Mouse (Mus musculus): ENCODE data around the gene Kansl3. TPM values are rescaled to one million over a fixed set of nuclear protein-coding genes. Genes with fewer than 3 reads are reported as not detected.

The Kansl3 gene
- total and polyA plus RNA-seq, 3 experiments: 35.4 to 52.8 (median 49.7) TPM

DNA sequence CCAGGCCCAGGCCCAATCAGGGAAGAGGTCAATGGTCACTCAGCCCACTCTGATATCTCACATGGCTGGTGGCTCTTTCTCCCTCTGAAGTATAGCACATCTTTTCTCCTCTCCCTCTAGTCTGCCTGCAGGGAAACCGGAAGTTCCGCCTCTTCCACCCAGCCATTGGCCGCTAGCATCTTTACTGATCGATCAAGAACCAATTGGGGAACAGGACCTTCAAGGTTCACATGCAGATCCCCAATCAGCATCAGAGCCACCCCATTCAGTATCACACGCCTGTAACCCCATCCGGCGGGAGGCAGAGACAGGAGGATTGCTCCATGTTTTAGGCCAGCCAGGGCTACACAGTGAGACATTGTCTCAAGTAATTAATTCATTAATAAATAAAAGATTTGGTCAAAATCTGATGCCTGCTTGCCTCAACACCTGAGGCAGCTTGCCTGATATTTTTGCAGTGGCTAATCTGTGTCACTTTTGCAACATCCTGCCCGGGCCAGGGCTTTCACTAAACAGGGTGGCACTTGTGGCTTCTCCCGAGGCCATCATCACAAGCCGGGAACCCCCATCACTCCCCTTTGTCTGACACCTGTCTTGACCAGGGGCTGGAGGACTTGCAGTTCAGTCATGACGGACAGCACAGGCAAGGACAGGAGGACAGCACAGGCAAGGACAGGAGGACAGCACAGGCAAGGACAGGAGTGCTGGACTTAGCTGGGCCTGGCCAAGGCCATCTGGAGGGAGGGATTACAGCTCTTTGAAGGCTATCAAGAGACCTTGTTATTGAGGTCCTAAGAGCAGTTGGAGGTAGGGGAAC is 53.8 kb downstream of the Kansl3 start:
- peaks cover 1% of the 10 kb centered on the region for H3K4me1 ChIP-seq (ENCODE audit: control insufficient read depth, insufficient read depth, low read length)
- 86% methylated on average over 11 of the region's 11 CpGs for WGBS
- intact Hi-C loops (cut with DNase I): no loop called here
- no peak overlapping the region for H3K27ac ChIP-seq
- DNase-seq: no peak
- H3K36me3 ChIP-seq (ENCODE audit: control insufficient read depth, insufficient read depth, low read length): no peaks in the 10 kb centered on the region
- H3K9ac ChIP-seq (ENCODE audit: low read depth, low read length): no peak overlapping the region
- H3K79me2 ChIP-seq (replicated peaks; ENCODE audit: control insufficient read depth, insufficient read depth, low read length): no peaks in the 10 kb centered on the region
- H3K4me3 ChIP-seq: no peak overlapping the region
- no peaks in the 10 kb centered on the region for H3K27me3 ChIP-seq (ENCODE audit: control insufficient read depth, insufficient read depth, low read length)
- no peak for TF ChIP-seq EP300 (IDR thresholded peaks at IDR 0.05; ENCODE audit: insufficient read depth, low read depth, low read length)
- no peak for TF ChIP-seq CTCF (IDR thresholded peaks at IDR 0.05)
- no peak for TF ChIP-seq POLR2A (IDR thresholded peaks at IDR 0.05; ENCODE audit: insufficient read depth, low read depth, low read length)

DNA sequence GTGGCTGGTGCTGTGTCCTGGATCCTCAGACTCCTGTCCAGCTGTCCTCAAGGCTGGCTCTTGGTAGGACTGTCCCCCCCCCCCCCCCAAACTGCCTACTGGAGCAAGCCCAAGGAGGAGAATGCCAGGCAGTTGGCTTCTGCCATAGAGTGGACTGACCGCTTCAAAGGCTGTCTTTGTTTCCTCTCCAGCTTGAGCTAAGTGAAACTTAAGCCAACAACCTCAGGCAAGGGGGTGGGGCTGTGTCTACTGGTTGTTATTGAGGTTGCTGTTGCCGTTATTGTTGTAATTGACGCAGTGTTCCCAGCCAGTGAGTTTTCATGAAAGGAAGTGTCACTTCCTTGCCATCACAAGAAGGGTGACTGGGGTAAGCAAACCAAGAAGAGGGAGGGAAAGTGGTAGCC is 59.5 kb downstream of the Kansl3 start:
- TF ChIP-seq POLR2A (IDR thresholded peaks at IDR 0.05; ENCODE audit: insufficient read depth, low read depth, low read length): no peak
- no peak for TF ChIP-seq CTCF (IDR thresholded peaks at IDR 0.05)
- TF ChIP-seq EP300 (IDR thresholded peaks at IDR 0.05; ENCODE audit: insufficient read depth, low read depth, low read length): 0 out of 2 replicates have a peak, but pooled peaks have one; percentile 8
- H3K4me3 ChIP-seq: peak overlapping the region; percentile 83
- DNase-seq: peak in 1 of 2 experiments; percentile 53
- intact Hi-C loops (cut with DNase I): loop anchor here (2.0 to 5.0 kb wide), 2 partner anchors 59 to 163 kb away; partner anchors contain the start of genes Cnnm4 and Kansl3
- no peaks in the 10 kb centered on the region for H3K27me3 ChIP-seq (ENCODE audit: control insufficient read depth, insufficient read depth, low read length)
- peak overlapping the region; percentile 19 for H3K9ac ChIP-seq (ENCODE audit: low read depth, low read length)
- H3K36me3 ChIP-seq (ENCODE audit: control insufficient read depth, insufficient read depth, low read length): no peaks in the 10 kb centered on the region
- H3K27ac ChIP-seq: no peak overlapping the region; the same call in 1 of the 2 replicates
- WGBS: 26% methylated on average over 3 of the region's 3 CpGs
- H3K4me1 ChIP-seq (ENCODE audit: control insufficient read depth, insufficient read depth, low read length): peaks cover 12% of the 10 kb centered on the region
- H3K79me2 ChIP-seq (replicated peaks; ENCODE audit: control insufficient read depth, insufficient read depth, low read length): no peaks in the 10 kb centered on the region; the same call in 1 of the 2 replicates

DNA sequence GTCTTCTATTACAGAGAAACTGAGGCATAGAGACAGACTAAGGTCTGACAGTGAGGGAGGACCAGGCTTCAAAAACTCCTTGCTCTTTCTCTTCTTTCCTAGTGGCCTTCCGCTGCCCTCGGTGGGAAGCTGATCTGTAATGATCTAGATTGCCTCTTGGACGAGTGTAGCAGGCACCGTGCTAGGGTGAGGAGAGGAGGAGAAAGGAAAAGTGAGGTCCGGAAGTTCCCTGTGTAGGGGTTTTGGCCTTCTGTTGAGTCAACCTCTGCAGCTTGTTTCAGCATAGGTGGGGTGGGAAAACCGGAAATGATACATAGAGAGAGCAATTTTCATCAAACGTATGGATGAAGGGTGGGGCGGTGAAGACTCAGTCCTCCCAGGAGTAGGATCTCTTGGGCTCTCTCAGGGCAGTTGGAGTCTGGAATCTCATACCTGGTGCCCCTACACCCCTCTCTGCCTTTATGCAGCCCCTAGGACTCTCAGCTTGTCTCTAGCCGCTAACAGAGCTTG is 60.0 kb downstream of the Kansl3 start:
- H3K27ac ChIP-seq: peak overlapping the region; percentile 26; the same call in 1 of the 2 replicates
- H3K4me3 ChIP-seq: peak overlapping the region; percentile 83
- intact Hi-C loops (cut with DNase I): loop anchor here (2.0 to 5.0 kb wide), 2 partner anchors 60 to 163 kb away; partner anchors contain the start of genes Cnnm4 and Kansl3
- peak overlapping the region; percentile 13 for H3K9ac ChIP-seq (ENCODE audit: low read depth, low read length)
- no peaks in the 10 kb centered on the region; the same call in 1 of the 2 replicates for H3K79me2 ChIP-seq (replicated peaks; ENCODE audit: control insufficient read depth, insufficient read depth, low read length)
- no peak for DNase-seq
- H3K36me3 ChIP-seq (ENCODE audit: control insufficient read depth, insufficient read depth, low read length): no peaks in the 10 kb centered on the region
- H3K27me3 ChIP-seq (ENCODE audit: control insufficient read depth, insufficient read depth, low read length): no peaks in the 10 kb centered on the region
- WGBS: 35% methylated on average over 9 of the region's 9 CpGs
- H3K4me1 ChIP-seq (ENCODE audit: control insufficient read depth, insufficient read depth, low read length): peaks cover 12% of the 10 kb centered on the region
- TF ChIP-seq CTCF (IDR thresholded peaks at IDR 0.05) (no peak), POLR2A (IDR thresholded peaks at IDR 0.05; ENCODE audit: insufficient read depth, low read depth, low read length) (no peak), EP300 (IDR thresholded peaks at IDR 0.05; ENCODE audit: insufficient read depth, low read depth, low read length) (no peak)

DNA sequence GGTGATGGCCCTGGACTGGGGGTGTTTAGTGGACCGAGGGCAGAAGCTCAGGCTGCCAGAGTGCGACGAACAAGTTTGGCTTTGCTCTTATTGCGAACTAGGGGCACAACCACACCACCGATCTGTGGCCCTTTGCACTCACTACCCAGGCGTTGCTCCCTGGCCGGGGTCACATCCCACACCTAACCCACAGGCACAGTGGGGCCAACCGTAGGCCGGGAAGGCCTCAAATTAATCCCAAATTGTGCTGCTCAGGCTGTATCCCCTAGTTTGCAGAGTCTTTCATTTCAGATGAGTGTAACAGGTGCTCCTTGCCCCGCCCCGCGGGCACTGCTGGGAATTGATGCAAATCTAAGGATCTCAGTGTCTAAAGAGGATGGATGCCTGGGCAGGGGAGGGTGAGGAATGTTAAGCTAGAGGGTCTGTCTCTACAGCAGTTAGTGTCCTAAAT is 60.5 kb downstream of the Kansl3 start:
- Histone ChIP-seq H3K27ac (peak overlapping the region; percentile 96), H3K27me3 (ENCODE audit: control insufficient read depth, insufficient read depth, low read length) (no peaks in the 10 kb centered on the region), H3K9ac (ENCODE audit: low read depth, low read length) (peak overlapping the region; percentile 98), H3K4me3 (peak overlapping the region; percentile 83), H3K79me2 (replicated peaks; ENCODE audit: control insufficient read depth, insufficient read depth, low read length) (no peaks in the 10 kb centered on the region; the same call in 1 of the 2 replicates), H3K36me3 (ENCODE audit: control insufficient read depth, insufficient read depth, low read length) (no peaks in the 10 kb centered on the region), H3K4me1 (ENCODE audit: control insufficient read depth, insufficient read depth, low read length) (peaks cover 12% of the 10 kb centered on the region)
- WGBS: 14% methylated on average over 12 of the region's 12 CpGs
- TF ChIP-seq CTCF (IDR thresholded peaks at IDR 0.05) (no peak), POLR2A (IDR thresholded peaks at IDR 0.05; ENCODE audit: insufficient read depth, low read depth, low read length) (no peak), EP300 (IDR thresholded peaks at IDR 0.05; ENCODE audit: insufficient read depth, low read depth, low read length) (no peak)
- intact Hi-C loops (cut with DNase I): loop anchor here (2.0 to 5.0 kb wide), 2 partner anchors 60 to 164 kb away; partner anchors contain the start of genes Cnnm4 and Kansl3
- DNase-seq: peak; percentile 45 to 55

DNA sequence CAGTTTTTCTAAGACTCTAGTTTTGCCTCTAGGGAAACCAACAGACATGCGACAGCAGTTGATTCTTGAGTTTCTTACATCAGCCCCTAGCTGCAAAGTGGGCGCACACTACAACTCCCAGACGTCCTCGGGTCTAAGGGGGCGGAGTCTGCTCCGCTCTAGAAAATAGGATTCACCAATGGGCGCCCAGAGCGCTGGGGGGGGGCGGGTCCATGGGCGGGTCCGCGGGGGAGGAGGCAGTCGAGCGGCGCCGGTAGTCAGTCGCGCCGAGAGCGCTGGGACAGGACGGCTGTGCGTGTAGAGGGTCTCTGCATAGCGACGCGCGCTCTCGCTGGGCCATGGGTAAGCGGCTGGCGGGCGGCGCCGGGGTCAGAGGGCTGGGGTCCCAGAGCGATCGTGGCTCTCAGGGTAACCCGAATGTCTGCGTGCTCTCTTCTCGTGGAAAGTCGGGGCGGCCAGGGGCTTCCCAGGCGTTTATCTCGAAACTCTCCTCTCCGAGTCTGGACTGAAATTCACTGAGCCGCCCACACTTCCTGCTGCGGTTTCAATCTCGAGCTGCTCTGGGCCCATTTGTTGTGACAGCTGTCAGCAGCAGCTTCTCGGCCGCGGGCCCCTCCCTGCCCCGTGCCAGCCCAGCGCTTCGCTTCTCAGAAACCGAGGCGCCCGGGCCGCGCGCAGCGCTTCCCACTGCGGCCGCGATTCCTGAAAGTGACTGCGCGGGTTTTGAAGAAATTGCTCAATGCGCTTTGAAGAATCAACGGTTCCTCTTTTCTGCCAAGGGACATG is 61.3 kb downstream of the Kansl3 start, which contains the start of gene Arid5a:
Gene Arid5a, plus strand, starts transcription at position 239 of the 786 bp plus-strand sequence.
- Histone ChIP-seq H3K9ac (ENCODE audit: low read depth, low read length) (peak within 1 kb of the TSS; percentile 98), H3K27me3 (ENCODE audit: control insufficient read depth, insufficient read depth, low read length) (no peaks in the 10 kb centered on the region), H3K27ac (peak within 1 kb of the TSS; percentile 96), H3K36me3 (ENCODE audit: control insufficient read depth, insufficient read depth, low read length) (no peaks in the 10 kb centered on the region), H3K79me2 (replicated peaks; ENCODE audit: control insufficient read depth, insufficient read depth, low read length) (no peaks in the 10 kb centered on the region; the same call in 1 of the 2 replicates), H3K4me3 (peak within 1 kb of the TSS; percentile 83), H3K4me1 (ENCODE audit: control insufficient read depth, insufficient read depth, low read length) (peaks cover 12% of the 10 kb centered on the region)
- DNase-seq: peak; percentile 90
- under 1% methylated on average over 65 of the region's 65 CpGs for WGBS
- TF ChIP-seq EP300 (IDR thresholded peaks at IDR 0.05; ENCODE audit: insufficient read depth, low read depth, low read length) (no peak; the same call in 1 of the 2 replicates), POLR2A (IDR thresholded peaks at IDR 0.05; ENCODE audit: insufficient read depth, low read depth, low read length) (peak; percentile 99), CTCF (IDR thresholded peaks at IDR 0.05) (peak; percentile 50)
- intact Hi-C loops (cut with DNase I): loop anchor here (2.0 to 5.0 kb wide), 2 partner anchors 61 to 165 kb away; partner anchors contain the start of genes Cnnm4 and Kansl3
